ENCODE assay signal across 10 mouse cellular contexts in genomic region chr5:126995577-126995976, GRCm38 (mm10).
DNase-seq lines count a peak whose midpoint lies in the region; ATAC-seq and TF ChIP-seq lines count a peak whose summit lies in the region.
"Had no signal": no experiment of that assay in that cellular context is flagged by ENCODE, and none has a peak within 500 bp of the region (broad histone marks: within the 10 kb centered on the region; RNA-seq: fewer than 3 reads in every experiment).

No protein-coding gene starts in this region.

- DNase-seq in heart, postnatal 10 days, result peak; percentile 1 to 4
- no peak for DNase-seq in heart, embryonic 10.5 days (ENCODE audit: low spot score)
- no peak for DNase-seq in lung, postnatal 0 days (ENCODE audit: low spot score)
- no peak for DNase-seq in lung, postnatal 4 days
- DNase-seq in WW6 (ENCODE audit: low read depth, low spot score), result peak; percentile 9
- peak; percentile 13 for DNase-seq in embryonic facial prominence, embryonic 10.5 days (ENCODE audit: low spot score)
- no peak for DNase-seq in ovary, postnatal 36 days (ENCODE audit: low spot score)

- no peaks in the 10 kb centered on the region for H3K9me3 ChIP-seq in heart, embryonic 10.5 days
- H3K9me3 ChIP-seq in lung, postnatal 0 days (ENCODE audit: low read length), result no peaks in the 10 kb centered on the region
- H3K9me3 ChIP-seq in embryonic facial prominence, embryonic 10.5 days, result no peaks in the 10 kb centered on the region
- no peaks in the 10 kb centered on the region; the same call in 1 of the 2 replicates for H3K9me3 ChIP-seq in intestine, embryonic 16.5 days (ENCODE audit: control insufficient read depth, low read length)
- H3K9me3 ChIP-seq: neural tube, embryonic 15.5 days had no signal

- H3K9ac ChIP-seq in lung, postnatal 0 days (replicated peaks; ENCODE audit: low read depth), result no peak overlapping the region
- H3K9ac ChIP-seq in intestine, embryonic 16.5 days (ENCODE audit: low read depth, low read length), result no peak overlapping the region
- H3K9ac ChIP-seq: neural tube, embryonic 15.5 days had no signal

- no peaks in the 10 kb centered on the region for H3K36me3 ChIP-seq in heart, embryonic 10.5 days
- H3K36me3 ChIP-seq in lung, postnatal 0 days (ENCODE audit: insufficient read depth, low read length), result no peaks in the 10 kb centered on the region
- no peaks in the 10 kb centered on the region for H3K36me3 ChIP-seq in embryonic facial prominence, embryonic 10.5 days (replicated peaks)
- H3K36me3 ChIP-seq in intestine, embryonic 16.5 days (ENCODE audit: control insufficient read depth, insufficient read depth, low read length), result no peaks in the 10 kb centered on the region
- H3K36me3 ChIP-seq: neural tube, embryonic 15.5 days had no signal

- intact Hi-C loops in heart, postnatal 10 days (cut with DNase I), result loop anchor here (5.0 kb wide), 1 partner anchor 1468 kb away; no protein-coding TSS in a partner anchor

- ATAC-seq in lung, postnatal 0 days, result no peak
- no peak for ATAC-seq in intestine, embryonic 16.5 days

- no peak overlapping the region for H3K4me2 ChIP-seq in lung, postnatal 0 days (replicated peaks; ENCODE audit: low read depth, low read length)
- no peak overlapping the region for H3K4me2 ChIP-seq in intestine, embryonic 16.5 days (ENCODE audit: low read depth, low read length)
- H3K4me2 ChIP-seq: neural tube, embryonic 15.5 days had no signal

- H3K4me1 ChIP-seq in heart, embryonic 10.5 days, result no peaks in the 10 kb centered on the region
- no peaks in the 10 kb centered on the region for H3K4me1 ChIP-seq in lung, postnatal 0 days (ENCODE audit: insufficient read depth, low read depth, low read length)
- no peaks in the 10 kb centered on the region for H3K4me1 ChIP-seq in embryonic facial prominence, embryonic 10.5 days
- no peaks in the 10 kb centered on the region for H3K4me1 ChIP-seq in intestine, embryonic 16.5 days (ENCODE audit: control insufficient read depth, insufficient read depth, low read length)
- H3K4me1 ChIP-seq: neural tube, embryonic 15.5 days had no signal

- 48% methylated on average over 6 of the region's 6 CpGs for WGBS in heart, embryonic 10.5 days
- 48% methylated on average over 6 of the region's 6 CpGs for WGBS in lung, postnatal 0 days
- WGBS in embryonic facial prominence, embryonic 10.5 days, result 51% methylated on average over 6 of the region's 6 CpGs
- WGBS in intestine, embryonic 16.5 days, result 63% methylated on average over 6 of the region's 6 CpGs

- H3K27ac ChIP-seq in heart, embryonic 10.5 days, result no peak overlapping the region
- no peak overlapping the region for H3K27ac ChIP-seq in lung, postnatal 0 days (ENCODE audit: low read length)
- no peak overlapping the region for H3K27ac ChIP-seq in embryonic facial prominence, embryonic 10.5 days (replicated peaks)
- H3K27ac ChIP-seq in intestine, embryonic 16.5 days (ENCODE audit: low read length), result no peak overlapping the region
- H3K27ac ChIP-seq: neural tube, embryonic 15.5 days had no signal

- no peak overlapping the region for H3K4me3 ChIP-seq in heart, embryonic 10.5 days
- H3K4me3 ChIP-seq in lung, postnatal 0 days (ENCODE audit: low read depth, low read length), result no peak overlapping the region
- H3K4me3 ChIP-seq in embryonic facial prominence, embryonic 10.5 days, result no peak overlapping the region
- H3K4me3 ChIP-seq in intestine, embryonic 16.5 days (ENCODE audit: low read length), result no peak overlapping the region
- H3K4me3 ChIP-seq: neural tube, embryonic 15.5 days had no signal

- TF ChIP-seq CTCF in lung, postnatal 0 days (IDR thresholded peaks at IDR 0.05), result peak; percentile 28; the same call in 1 of the 2 replicates

- no peak for TF ChIP-seq EP300 in lung, postnatal 0 days (IDR thresholded peaks at IDR 0.05)

- H3K27me3 ChIP-seq in heart, embryonic 10.5 days (ENCODE audit: insufficient read depth, poor library complexity, severe bottlenecking), result no peaks in the 10 kb centered on the region
- no peaks in the 10 kb centered on the region for H3K27me3 ChIP-seq in lung, postnatal 0 days (replicated peaks; ENCODE audit: insufficient read depth, low read length)
- no peaks in the 10 kb centered on the region for H3K27me3 ChIP-seq in embryonic facial prominence, embryonic 10.5 days (replicated peaks; ENCODE audit: low read depth, poor library complexity, severe bottlenecking)
- H3K27me3 ChIP-seq in intestine, embryonic 16.5 days (replicated peaks; ENCODE audit: control insufficient read depth, insufficient read depth, low read length), result no peaks in the 10 kb centered on the region
- H3K27me3 ChIP-seq: CH12.LX; neural tube, embryonic 15.5 days had no signal

Comparison
In these comparisons a context has a peak if more than half of its experiments do, and no peak if none do; other contexts are left out.
1. DNase-seq: peak in heart, postnatal 10 days (2 of 2), WW6 (single experiment) and embryonic facial prominence, embryonic 10.5 days (single experiment); none in heart, embryonic 10.5 days (single experiment), lung, postnatal 0 days (single experiment), lung, postnatal 4 days (0 of 2) and ovary, postnatal 36 days (single experiment).